Mouse (Mus musculus) stomach, embryonic 16.5 days (tissue): ENCODE results near the gene Top1. TPM values are rescaled to one million over a fixed set of nuclear protein-coding genes. Genes with fewer than 3 reads are reported as not detected.

Source experiments
- ATAC-seq: fragments of 200-750 bp; cut with Nextera tagmentation; 2 replicates; pipeline ENCODE4 v1.8.0; 2017; ENCODE audit warnings: moderate number of reproducible peaks, moderate TSS enrichment; ENCODE audit not compliant: insufficient read depth, low FRiP score
- H3K27ac ChIP-seq: fragments of 300-500 bp; sonication (generic); 2 replicates; pipeline ENCODE4 v1.5.1; 2014; ENCODE audit warnings: low read length
- H3K27me3 ChIP-seq: fragments of 300-500 bp; sonication (generic); 2 replicates; pipeline ENCODE4 v1.6.1; 2014; ENCODE audit warnings: low read length, control low read depth, mixed read lengths; ENCODE audit not compliant: control insufficient read depth, insufficient read depth
- H3K36me3 ChIP-seq: fragments of 300-500 bp; sonication (generic); 2 replicates; pipeline ENCODE4 v1.6.1; 2014; ENCODE audit warnings: low read length; ENCODE audit not compliant: control insufficient read depth, insufficient read depth
- H3K4me1 ChIP-seq: fragments of 300-500 bp; sonication (generic); 2 replicates; pipeline ENCODE4 v1.6.1; 2014; ENCODE audit warnings: low read length, control low read depth, mixed read lengths; ENCODE audit not compliant: control insufficient read depth, insufficient read depth
- H3K4me2 ChIP-seq: fragments of 300-500 bp; sonication (generic); 2 replicates; pipeline ENCODE4 v1.6.1; 2014; ENCODE audit warnings: low read depth, low read length, mixed read lengths
- H3K4me3 ChIP-seq: fragments of 300-500 bp; sonication (generic); replicated peaks from 2 replicates; pipeline ENCODE4 v1.5.1; 2014; ENCODE audit warnings: mild to moderate bottlenecking, low read length
- H3K9ac ChIP-seq: fragments of 300-500 bp; sonication (generic); 2 replicates; pipeline ENCODE4 v1.6.1; 2014; ENCODE audit warnings: low read length
- H3K9me3 ChIP-seq: fragments of 300-500 bp; sonication (generic); replicated peaks from 2 replicates; pipeline ENCODE4 v1.6.1; 2016; ENCODE audit warnings: low read length, control low read depth; ENCODE audit not compliant: control insufficient read depth
- WGBS: fragments of 180-500 bp; shearing (Covaris S2); extraction: QIAGEN DNeasy Blood & Tissue Kit; methylation state at CpG from one replicate; pipeline ENCODE4 v1.1.7; 2014; 5-methylcytosine and 5-hydroxymethylcytosine counted together
- polyA plus RNA-seq: library from polyadenylated mRNA; unstranded; fragments of >200 nt; fragmentation: Nextera tagmentation; extraction: Ambion mirVana; gene quantifications from 2 replicates; pipeline ENCODE4 v1.2.1, GENCODE M21; 2015

Top1 gene
- polyA plus RNA-seq, 1 experiment from 2014 or later, result 64.1 TPM

- no peak for ATAC-seq
- Histone ChIP-seq H3K27ac (no peak overlapping the region), H3K9me3 (no peaks in the 10 kb centered on the region), H3K4me3 (no peak overlapping the region), H3K4me1 (no peaks in the 10 kb centered on the region), H3K27me3 (no peaks in the 10 kb centered on the region), H3K9ac (no peak overlapping the region), H3K4me2 (no peak overlapping the region), H3K36me3 (peaks cover 21% of the 10 kb centered on the region; the same call in 1 of the 2 replicates)
- WGBS, result 85% methylated on average over 9 of the region's 9 CpGs
Observed at GRCm38 (mm10) chr2:160760433-160761184, 114.9 kb downstream of the Top1 start.

DNA sequence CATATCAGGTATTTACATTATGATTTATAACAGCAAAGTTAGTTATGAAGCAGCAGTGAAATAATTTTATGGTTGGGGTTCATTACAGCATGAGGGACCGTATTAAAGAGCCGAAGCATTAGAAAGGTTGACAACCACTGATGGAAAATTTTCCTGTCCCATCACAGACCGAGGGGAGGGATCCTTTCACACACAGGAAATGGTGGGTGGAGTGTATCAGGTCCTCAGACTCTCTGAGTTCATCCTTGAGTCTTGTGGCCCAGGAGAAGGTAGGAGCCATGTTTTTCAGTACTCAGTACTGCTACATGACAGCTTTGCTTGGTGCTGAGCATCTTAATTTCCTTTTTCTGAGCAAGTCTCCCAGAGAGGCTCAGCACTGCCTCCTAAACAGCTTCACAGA is 118.1 kb downstream of the Top1 start:
- Histone ChIP-seq H3K36me3 (peaks cover 7% of the 10 kb centered on the region; the same call in 1 of the 2 replicates), H3K4me2 (no peak overlapping the region), H3K9ac (no peak overlapping the region), H3K9me3 (no peaks in the 10 kb centered on the region), H3K4me3 (no peak overlapping the region), H3K27me3 (no peaks in the 10 kb centered on the region), H3K4me1 (no peaks in the 10 kb centered on the region), H3K27ac (no peak overlapping the region)
- WGBS, result 80% methylated on average over 3 of the region's 3 CpGs
- no peak for ATAC-seq

DNA sequence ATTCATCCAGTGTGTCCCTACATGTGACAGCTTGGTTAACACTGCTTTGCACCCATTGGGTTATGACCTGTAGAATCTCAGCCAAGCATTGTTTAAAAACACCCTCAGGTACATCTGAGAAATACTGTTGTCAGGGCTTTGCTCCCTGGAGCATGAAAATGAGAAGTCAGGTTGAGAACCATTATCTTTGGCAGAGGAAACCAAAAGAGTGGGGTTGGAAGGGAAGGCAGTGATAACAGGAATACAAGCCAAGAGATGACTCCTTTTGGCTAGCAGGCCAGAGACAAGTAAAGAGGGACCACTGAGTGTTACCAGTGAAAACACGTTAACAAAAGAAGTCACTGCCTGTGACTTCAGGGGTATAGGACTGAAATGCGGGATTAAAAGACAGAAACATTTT is 118.7 kb downstream of the Top1 start:
- Histone ChIP-seq H3K4me2 (no peak overlapping the region), H3K4me1 (no peaks in the 10 kb centered on the region), H3K4me3 (no peak overlapping the region), H3K9me3 (no peaks in the 10 kb centered on the region), H3K9ac (no peak overlapping the region), H3K27ac (no peak overlapping the region), H3K27me3 (no peaks in the 10 kb centered on the region), H3K36me3 (peaks cover 7% of the 10 kb centered on the region)
- WGBS, result 81% methylated on average over 2 of the region's 2 CpGs
- ATAC-seq, result no peak

DNA sequence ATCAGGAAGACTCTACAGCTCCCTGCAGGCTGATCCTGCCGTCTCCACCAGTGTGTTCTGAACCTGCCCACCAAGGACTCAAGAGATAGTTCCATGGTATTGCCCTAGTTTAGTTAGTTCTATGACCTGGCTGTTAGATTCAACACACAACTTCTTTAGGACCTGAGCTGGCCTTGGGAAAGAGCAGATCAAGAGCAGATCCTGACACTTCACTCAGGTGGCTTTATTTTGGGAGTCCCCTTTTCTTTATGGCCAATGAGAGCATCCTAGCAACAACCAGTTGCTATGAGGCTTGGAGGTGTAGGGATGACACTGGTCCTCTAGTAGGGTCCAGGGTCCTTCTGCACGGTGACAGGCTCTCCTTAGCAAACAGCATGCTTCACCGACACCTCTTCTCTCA is 119.4 kb downstream of the Top1 start:
- Histone ChIP-seq H3K4me3 (no peak overlapping the region), H3K9ac (no peak overlapping the region), H3K27ac (no peak overlapping the region), H3K9me3 (no peaks in the 10 kb centered on the region), H3K36me3 (peaks cover 6% of the 10 kb centered on the region), H3K27me3 (no peaks in the 10 kb centered on the region), H3K4me1 (no peaks in the 10 kb centered on the region), H3K4me2 (no peak overlapping the region)
- WGBS, result 75% methylated on average over 3 of the region's 3 CpGs
- ATAC-seq, result no peak

GRCm38 (mm10) chr2:160766371-160766771 is 120.7 kb downstream of the Top1 start:
- Histone ChIP-seq H3K27ac (no peak overlapping the region), H3K4me3 (no peak overlapping the region), H3K4me2 (no peak overlapping the region), H3K9me3 (no peaks in the 10 kb centered on the region), H3K27me3 (no peaks in the 10 kb centered on the region), H3K4me1 (no peaks in the 10 kb centered on the region), H3K36me3 (peaks cover 4% of the 10 kb centered on the region; the same call in 1 of the 2 replicates), H3K9ac (no peak overlapping the region)
- ATAC-seq, result peak; percentile 19; the same call in 1 of the 2 replicates
- WGBS, result 54% methylated on average over 5 of the region's 5 CpGs

DNA sequence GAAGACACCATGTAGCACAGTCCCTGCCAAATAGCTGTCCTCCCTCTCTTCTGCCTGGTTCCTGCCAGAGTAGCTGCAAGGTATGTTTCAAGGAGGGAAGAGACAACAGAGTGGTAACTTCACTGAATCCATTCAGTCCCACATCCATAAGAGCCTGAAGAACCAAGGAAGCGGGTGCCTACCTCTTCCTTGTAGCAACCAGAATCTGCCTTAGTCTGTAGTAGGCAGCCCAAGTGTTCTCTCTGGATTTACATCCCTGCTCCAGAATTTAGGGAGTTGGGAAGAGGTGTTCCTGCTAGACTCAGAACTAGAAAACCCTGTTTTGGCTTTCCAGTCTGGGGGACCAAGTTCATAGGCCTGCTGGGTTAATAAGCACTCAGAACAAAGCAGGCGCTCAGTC is 121.5 kb downstream of the Top1 start:
- Histone ChIP-seq H3K4me3 (no peak overlapping the region), H3K9ac (no peak overlapping the region), H3K4me1 (no peaks in the 10 kb centered on the region), H3K9me3 (no peaks in the 10 kb centered on the region), H3K4me2 (no peak overlapping the region), H3K27me3 (no peaks in the 10 kb centered on the region), H3K27ac (no peak overlapping the region), H3K36me3 (peaks cover 4% of the 10 kb centered on the region; the same call in 1 of the 2 replicates)
- WGBS, result 87% methylated on average over 2 of the region's 2 CpGs
- no peak for ATAC-seq

DNA sequence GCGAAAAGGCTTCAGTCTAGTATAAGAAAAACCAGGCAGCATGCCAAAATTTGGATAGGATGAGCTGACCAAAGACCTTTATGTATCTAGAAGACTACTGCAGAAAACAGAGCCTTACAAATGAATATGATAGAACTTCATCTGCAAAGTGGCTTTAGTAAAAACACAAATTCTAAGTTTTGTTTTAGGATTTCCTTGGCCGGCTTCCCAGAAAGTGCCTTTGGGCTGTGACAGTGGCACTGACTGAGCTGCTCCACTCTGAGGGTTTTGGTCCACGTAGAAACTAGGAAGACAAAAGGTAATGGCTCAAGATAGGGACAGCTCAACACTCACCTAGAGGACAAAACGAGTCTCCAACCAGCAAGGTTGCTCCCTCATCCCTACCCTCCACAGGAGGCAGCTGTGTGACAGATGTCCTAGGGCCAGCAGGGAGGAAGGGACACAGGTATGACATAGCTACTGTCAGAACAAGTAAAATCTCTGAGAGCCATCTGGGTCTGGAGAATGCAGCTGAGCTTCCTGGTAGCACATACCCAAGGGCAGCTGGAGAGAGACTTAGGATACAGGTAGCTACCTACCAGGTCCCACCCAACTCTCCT is 122.5 kb downstream of the Top1 start:
- 78% methylated on average over 4 of the region's 4 CpGs for WGBS
- no peak for ATAC-seq
- H3K4me2 ChIP-seq, result no peak overlapping the region
- no peaks in the 10 kb centered on the region for H3K27me3 ChIP-seq
- no peak overlapping the region for H3K4me3 ChIP-seq
- H3K36me3 ChIP-seq, result peaks cover 4% of the 10 kb centered on the region; the same call in 1 of the 2 replicates
- H3K9me3 ChIP-seq, result no peaks in the 10 kb centered on the region
- no peaks in the 10 kb centered on the region for H3K4me1 ChIP-seq
- H3K9ac ChIP-seq, result no peak overlapping the region
- no peak overlapping the region for H3K27ac ChIP-seq

GRCm38 (mm10) chr2:160768997-160769396 is 123.3 kb downstream of the Top1 start:
- Histone ChIP-seq H3K9ac (no peak overlapping the region), H3K27me3 (no peaks in the 10 kb centered on the region), H3K36me3 (peaks cover 4% of the 10 kb centered on the region; the same call in 1 of the 2 replicates), H3K4me1 (no peaks in the 10 kb centered on the region), H3K4me2 (no peak overlapping the region), H3K9me3 (no peaks in the 10 kb centered on the region), H3K4me3 (no peak overlapping the region), H3K27ac (no peak overlapping the region)
- WGBS, result 87% methylated on average over 2 of the region's 2 CpGs
- no peak for ATAC-seq

- H3K9me3 ChIP-seq, result no peaks in the 10 kb centered on the region
- H3K4me3 ChIP-seq, result no peak overlapping the region
- no peak overlapping the region for H3K9ac ChIP-seq
- no peak overlapping the region for H3K27ac ChIP-seq
- no peak for ATAC-seq
- peaks cover 4% of the 10 kb centered on the region; the same call in 1 of the 2 replicates for H3K36me3 ChIP-seq
- no peak overlapping the region for H3K4me2 ChIP-seq
- no peaks in the 10 kb centered on the region for H3K27me3 ChIP-seq
- H3K4me1 ChIP-seq, result no peaks in the 10 kb centered on the region
Observed at GRCm38 (mm10) chr2:160770409-160770808, 124.7 kb downstream of the Top1 start.
